Mouse (Mus musculus): ENCODE results near the gene Triobp. TPM values are rescaled to one million over a fixed set of nuclear protein-coding genes. Genes with fewer than 3 reads are reported as not detected.

Triobp gene
- polyA plus RNA-seq, 1 experiment from 2014 or later = 34.8 TPM

- H3K27me3 ChIP-seq (ENCODE audit: control insufficient read depth, insufficient read depth, low read length) = no peaks in the 10 kb centered on the region
- no peak overlapping the region for H3K27ac ChIP-seq (ENCODE audit: low read depth, low read length)
- no peak overlapping the region for H3K9ac ChIP-seq (ENCODE audit: low read length)
- no peaks in the 10 kb centered on the region for H3K9me3 ChIP-seq (ENCODE audit: control insufficient read depth, low read length)
- no peak for DNase-seq (ENCODE audit: low spot score, missing footprints)
- WGBS = 92% methylated on average over 8 of the region's 8 CpGs
- ATAC-seq (ENCODE audit: low FRiP score) = no peak
- no peaks in the 10 kb centered on the region; the same call in 1 of the 2 replicates for H3K4me1 ChIP-seq (ENCODE audit: control insufficient read depth, insufficient read depth, low read length)
- no peak overlapping the region for H3K4me3 ChIP-seq (ENCODE audit: low read depth, low read length)
- no peaks in the 10 kb centered on the region for H3K36me3 ChIP-seq (ENCODE audit: control insufficient read depth, insufficient read depth, low read length)
- no peak overlapping the region for H3K4me2 ChIP-seq
Measured at GRCm38 (mm10) chr15:78908982-78909381, 38.5 kb upstream of the Triobp start.

GRCm38 (mm10) chr15:78912040-78912439 is 35.5 kb upstream of the Triobp start:
- peaks cover 23% of the 10 kb centered on the region for H3K4me1 ChIP-seq (ENCODE audit: control insufficient read depth, insufficient read depth, low read length)
- ATAC-seq (ENCODE audit: low FRiP score) (no peak), DNase-seq (ENCODE audit: low spot score, missing footprints) (no peak)
- no peak overlapping the region for H3K4me2 ChIP-seq
- no peaks in the 10 kb centered on the region for H3K9me3 ChIP-seq (ENCODE audit: control insufficient read depth, low read length)
- H3K27me3 ChIP-seq (ENCODE audit: control insufficient read depth, insufficient read depth, low read length) = no peaks in the 10 kb centered on the region
- H3K27ac ChIP-seq (ENCODE audit: low read depth, low read length) = no peak overlapping the region
- no peak overlapping the region for H3K9ac ChIP-seq (ENCODE audit: low read length)
- WGBS = 33% methylated on average over 9 of the region's 9 CpGs
- H3K4me3 ChIP-seq (ENCODE audit: low read depth, low read length) = no peak overlapping the region
- H3K36me3 ChIP-seq (ENCODE audit: control insufficient read depth, insufficient read depth, low read length) = no peaks in the 10 kb centered on the region

- Histone ChIP-seq H3K9ac (ENCODE audit: low read length) (peak within 1 kb of the TSS; percentile 70), H3K36me3 (ENCODE audit: control insufficient read depth, insufficient read depth, low read length) (peaks cover 4% of the 10 kb centered on the region; the same call in 1 of the 2 replicates), H3K27me3 (ENCODE audit: control insufficient read depth, insufficient read depth, low read length) (no peaks in the 10 kb centered on the region), H3K27ac (ENCODE audit: low read depth, low read length) (peak within 1 kb of the TSS; percentile 84), H3K4me1 (ENCODE audit: control insufficient read depth, insufficient read depth, low read length) (peaks cover 23% of the 10 kb centered on the region), H3K4me3 (ENCODE audit: low read depth, low read length) (peak within 1 kb of the TSS; percentile 60), H3K9me3 (ENCODE audit: control insufficient read depth, low read length) (no peaks in the 10 kb centered on the region), H3K4me2 (peak within 1 kb of the TSS; percentile 90)
- ATAC-seq (ENCODE audit: low FRiP score) (peak; percentile 94), DNase-seq (ENCODE audit: low spot score, missing footprints) (peak; percentile 99)
- under 1% methylated on average over 51 of the region's 51 CpGs for WGBS
Measured at GRCm38 (mm10) chr15:78913632-78914090, 33.9 kb upstream of the Triobp start, which contains the start of gene Pdxp. Pdxp (plus strand) TSS chr15:78913919.

GRCm38 (mm10) chr15:78914091-78914822 is 33.3 kb upstream of the Triobp start:
- peaks cover 23% of the 10 kb centered on the region for H3K4me1 ChIP-seq (ENCODE audit: control insufficient read depth, insufficient read depth, low read length)
- DNase-seq (ENCODE audit: low spot score, missing footprints) (no peak), ATAC-seq (ENCODE audit: low FRiP score) (peak; percentile 70)
- peak overlapping the region; percentile 70 for H3K9ac ChIP-seq (ENCODE audit: low read length)
- no peaks in the 10 kb centered on the region for H3K27me3 ChIP-seq (ENCODE audit: control insufficient read depth, insufficient read depth, low read length)
- under 1% methylated on average over 87 of the region's 87 CpGs for WGBS
- H3K36me3 ChIP-seq (ENCODE audit: control insufficient read depth, insufficient read depth, low read length) = peaks cover 4% of the 10 kb centered on the region; the same call in 1 of the 2 replicates
- H3K4me2 ChIP-seq = peak overlapping the region; percentile 90
- peak overlapping the region; percentile 60 for H3K4me3 ChIP-seq (ENCODE audit: low read depth, low read length)
- H3K9me3 ChIP-seq (ENCODE audit: control insufficient read depth, low read length) = no peaks in the 10 kb centered on the region
- H3K27ac ChIP-seq (ENCODE audit: low read depth, low read length) = peak overlapping the region; percentile 84

GRCm38 (mm10) chr15:78914823-78915659 is 32.5 kb upstream of the Triobp start:
- H3K36me3 ChIP-seq (ENCODE audit: control insufficient read depth, insufficient read depth, low read length) = peaks cover 4% of the 10 kb centered on the region; the same call in 1 of the 2 replicates
- peaks cover 23% of the 10 kb centered on the region for H3K4me1 ChIP-seq (ENCODE audit: control insufficient read depth, insufficient read depth, low read length)
- no peak overlapping the region for H3K27ac ChIP-seq (ENCODE audit: low read depth, low read length)

GRCm38 (mm10) chr15:78915660-78916017 is 31.9 kb upstream of the Triobp start:
- WGBS = 10% methylated on average over 8 of the region's 8 CpGs
- DNase-seq (ENCODE audit: low spot score, missing footprints) (peak; percentile 95), ATAC-seq (ENCODE audit: low FRiP score) (peak; percentile 23)
- H3K4me3 ChIP-seq (ENCODE audit: low read depth, low read length) = peak overlapping the region; percentile 60
- peak overlapping the region; percentile 90 for H3K4me2 ChIP-seq
- H3K9me3 ChIP-seq (ENCODE audit: control insufficient read depth, low read length) = no peaks in the 10 kb centered on the region
- peak overlapping the region; percentile 55 for H3K9ac ChIP-seq (ENCODE audit: low read length)
- peaks cover 4% of the 10 kb centered on the region; the same call in 1 of the 2 replicates for H3K36me3 ChIP-seq (ENCODE audit: control insufficient read depth, insufficient read depth, low read length)
- no peak overlapping the region for H3K27ac ChIP-seq (ENCODE audit: low read depth, low read length)
- peaks cover 23% of the 10 kb centered on the region for H3K4me1 ChIP-seq (ENCODE audit: control insufficient read depth, insufficient read depth, low read length)
- H3K27me3 ChIP-seq (ENCODE audit: control insufficient read depth, insufficient read depth, low read length) = no peaks in the 10 kb centered on the region

More at GRCm38 (mm10) chr15:78914823-78915659, 32.5 kb upstream of the Triobp start:
- ATAC-seq (ENCODE audit: low FRiP score) (no peak), DNase-seq (ENCODE audit: low spot score, missing footprints) (peak; percentile 92)
- Histone ChIP-seq H3K4me3 (ENCODE audit: low read depth, low read length) (peak overlapping the region; percentile 60), H3K27me3 (ENCODE audit: control insufficient read depth, insufficient read depth, low read length) (no peaks in the 10 kb centered on the region), H3K4me2 (peak overlapping the region; percentile 90), H3K9me3 (ENCODE audit: control insufficient read depth, low read length) (no peaks in the 10 kb centered on the region), H3K9ac (ENCODE audit: low read length) (peak overlapping the region; percentile 70)
- WGBS = 51% methylated on average over 8 of the region's 8 CpGs

GRCm38 (mm10) chr15:78916052-78916826 is 31.3 kb upstream of the Triobp start:
- ATAC-seq (ENCODE audit: low FRiP score) (no peak; the same call in 1 of the 2 replicates), DNase-seq (ENCODE audit: low spot score, missing footprints) (no peak)
- H3K36me3 ChIP-seq (ENCODE audit: control insufficient read depth, insufficient read depth, low read length) = peaks cover 4% of the 10 kb centered on the region; the same call in 1 of the 2 replicates
- H3K4me2 ChIP-seq = peak overlapping the region; percentile 90
- no peaks in the 10 kb centered on the region for H3K27me3 ChIP-seq (ENCODE audit: control insufficient read depth, insufficient read depth, low read length)
- peaks cover 23% of the 10 kb centered on the region for H3K4me1 ChIP-seq (ENCODE audit: control insufficient read depth, insufficient read depth, low read length)
- H3K27ac ChIP-seq (ENCODE audit: low read depth, low read length) = 0 out of 2 replicates have a peak overlapping the region, but pooled peaks have one; percentile 27
- 58% methylated on average over 12 of the region's 12 CpGs for WGBS
- peak overlapping the region; percentile 21 for H3K4me3 ChIP-seq (ENCODE audit: low read depth, low read length)
- peak overlapping the region; percentile 55 for H3K9ac ChIP-seq (ENCODE audit: low read length)
- H3K9me3 ChIP-seq (ENCODE audit: control insufficient read depth, low read length) = no peaks in the 10 kb centered on the region

GRCm38 (mm10) chr15:78918126-78918525 is 29.4 kb upstream of the Triobp start:
- no peak overlapping the region for H3K9ac ChIP-seq (ENCODE audit: low read length)
- peaks cover 4% of the 10 kb centered on the region; the same call in 1 of the 2 replicates for H3K36me3 ChIP-seq (ENCODE audit: control insufficient read depth, insufficient read depth, low read length)
- no peaks in the 10 kb centered on the region for H3K27me3 ChIP-seq (ENCODE audit: control insufficient read depth, insufficient read depth, low read length)
- 96% methylated on average over 23 of the region's 23 CpGs for WGBS
- H3K9me3 ChIP-seq (ENCODE audit: control insufficient read depth, low read length) = no peaks in the 10 kb centered on the region
- H3K4me2 ChIP-seq = no peak overlapping the region
- peaks cover 23% of the 10 kb centered on the region for H3K4me1 ChIP-seq (ENCODE audit: control insufficient read depth, insufficient read depth, low read length)
- no peak overlapping the region for H3K27ac ChIP-seq (ENCODE audit: low read depth, low read length)
- ATAC-seq (ENCODE audit: low FRiP score) = no peak
- no peak overlapping the region for H3K4me3 ChIP-seq (ENCODE audit: low read depth, low read length)
- DNase-seq (ENCODE audit: low spot score, missing footprints) = no peak

All from midbrain, embryonic 11.5 days (tissue).